Mouse (Mus musculus) B cell, adult 62 days (primary cell): ENCODE results near the gene Lman2l. TPM values are rescaled to one million over a fixed set of nuclear protein-coding genes. Genes with fewer than 3 reads are reported as not detected.

Experiments
- total RNA-seq: library from RNA; stranded (reverse); gene quantifications from 4 replicates; pipeline ENCODE4 v1.2.4, GENCODE M21; 2023

Lman2l gene
- total RNA-seq = 24.6 to 28.0 TPM (median 27.5 TPM) in 4 replicates

GRCm38 (mm10) chr1:36444471-36445464 lies at the start of gene Lman2l:
Lman2l (minus strand) TSS chr1:36445271.

GRCm38 (mm10) chr1:36471181-36472105 lies 26.4 kb upstream of the Lman2l start, which contains the start of gene Cnnm4:
Cnnm4 (plus strand) TSS chr1:36471620.

DNA sequence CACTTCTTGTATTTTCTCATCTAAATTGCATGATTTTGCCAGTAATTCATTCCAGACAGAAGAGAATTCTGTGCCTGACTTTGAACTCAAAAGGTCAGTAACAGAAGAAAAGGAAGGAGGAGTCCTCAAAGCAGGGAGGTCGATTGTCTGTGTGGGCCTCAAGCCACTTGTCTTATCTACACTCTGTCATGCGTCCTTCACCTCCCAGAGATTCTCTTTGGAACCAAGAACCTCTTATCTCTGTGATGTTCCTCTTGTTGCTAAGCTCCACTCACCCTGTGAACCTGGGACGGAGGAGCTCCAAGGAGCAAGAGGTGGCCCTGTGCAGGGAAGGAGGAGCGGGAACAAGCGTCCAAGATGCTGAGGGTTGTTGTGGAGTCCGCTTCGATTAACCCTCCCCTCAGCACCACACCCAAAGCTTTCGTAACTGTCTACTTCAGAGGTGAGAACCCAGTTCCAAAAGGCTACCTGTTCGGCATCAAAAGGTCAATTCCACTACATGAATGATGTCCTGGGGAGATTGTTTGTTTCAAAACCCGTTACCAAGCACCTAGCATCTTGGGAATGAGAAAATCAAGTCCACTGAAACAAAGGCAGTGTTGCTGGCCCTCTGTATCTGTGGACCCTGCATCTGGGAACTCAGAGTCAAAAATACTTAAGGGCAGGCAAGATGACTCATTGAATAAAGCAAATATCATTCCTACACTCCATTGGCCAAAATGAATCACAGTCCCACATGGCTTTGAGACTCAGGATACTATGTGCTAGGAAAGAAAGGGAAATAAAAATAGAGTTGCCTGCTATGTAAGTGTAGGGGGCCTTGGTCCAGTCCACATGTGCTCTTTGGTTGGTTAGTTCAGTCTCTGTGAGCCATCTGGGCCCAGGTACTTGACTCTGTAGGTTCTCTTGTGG lies 72.9 kb downstream of the Lman2l start, which contains the start of gene Fer1l5:
Gene Fer1l5 (plus strand): TSS at position 358 of the 912 bp plus-strand sequence.

Other genes with a start within 250 kb of the Lman2l start
- 90.2 to 103 TPM (median 97.8 TPM) in 4 replicates for gene Uggt1, start 200.6 kb downstream of the Lman2l start, total RNA-seq
- gene Neurl3, start 170.6 kb downstream of the Lman2l start, total RNA-seq = 103 to 121 TPM (median 115 TPM) in 4 replicates
- gene Arid5a, start 137.5 kb downstream of the Lman2l start, total RNA-seq = 233 to 249 TPM (median 244 TPM) in 4 replicates
- gene Kansl3, start 76.1 kb downstream of the Lman2l start, total RNA-seq = 68.6 to 79.9 TPM (median 77.0 TPM) in 4 replicates
- gene Fer1l5, start 73.0 kb downstream of the Lman2l start, total RNA-seq = not detected in 4 replicates
- 22.1 to 25.6 TPM (median 23.2 TPM) in 4 replicates for gene Cnnm4, start 26.3 kb upstream of the Lman2l start, total RNA-seq
- 24.6 to 31.6 TPM (median 27.0 TPM) in 4 replicates for gene Cnnm3, start 66.6 kb upstream of the Lman2l start, total RNA-seq
- 17.2 to 24.3 TPM (median 21.7 TPM) in 4 replicates for gene Ankrd23, start 91.6 kb upstream of the Lman2l start, total RNA-seq
- not detected in 4 replicates for gene Gm42417, start 94.2 kb upstream of the Lman2l start, total RNA-seq
- 14.3 to 19.2 TPM (median 17.0 TPM) in 4 replicates for gene Ankrd39, start 102.2 kb upstream of the Lman2l start, total RNA-seq
- gene Sema4c, start 113.1 kb upstream of the Lman2l start, total RNA-seq = 0.55 to 1.1 TPM in 2 of 4 replicates, not detected in the others
- not detected in 4 replicates for gene Fam178b, start 237.9 kb upstream of the Lman2l start, total RNA-seq
- gene Cox5b, start 246.2 kb upstream of the Lman2l start, total RNA-seq = 205 to 232 TPM (median 225 TPM) in 4 replicates